1 mouse cellular context compared by ENCODE assay signal in the genomic region with DNA sequence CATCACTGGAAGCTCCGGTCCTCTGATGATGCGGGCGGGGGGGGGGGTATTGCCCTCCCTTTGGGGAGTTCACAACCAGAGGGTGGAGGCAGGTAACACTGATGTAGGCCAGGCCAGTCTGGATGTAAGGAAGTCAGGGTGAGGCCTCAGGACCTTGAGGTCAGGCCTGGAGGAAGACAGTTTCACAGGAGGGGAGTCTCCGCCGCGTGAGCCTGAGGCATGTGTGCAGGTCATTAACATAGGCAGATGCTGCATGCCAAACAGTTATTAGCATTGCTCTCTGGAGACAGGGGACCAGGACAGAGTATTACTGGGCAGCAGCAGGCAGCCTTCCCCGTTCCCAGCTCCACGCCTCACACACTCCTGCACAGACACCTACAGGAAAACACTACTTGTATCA.
TF ChIP-seq lines count a peak whose summit lies in the region.

No protein-coding gene starts in this region.

TF ChIP-seq in ES-E14, 5 proteins besides CTCF, POLR2A, EP300 and RAD21 (continued from another document):
- no peak for TF ChIP-seq MAFK (IDR thresholded peaks at IDR 0.05; ENCODE audit: insufficient read depth, low read depth, low read length)
